ENCODE assay signal across 14 mouse cellular contexts in genomic region chr8:88393298-88393697, GRCm38 (mm10).
"Had no signal": no experiment of that assay in that cellular context is flagged by ENCODE, and none has a peak within 500 bp of the region (broad histone marks: within the 10 kb centered on the region; RNA-seq: fewer than 3 reads in every experiment).

No protein-coding gene starts in this region.

- H3K4me3 ChIP-seq: liver, embryonic 12.5 days; megakaryocyte, embryonic 14.5 days; midbrain, embryonic 13.5 days; midbrain, embryonic 15.5 days; neural tube, embryonic 12.5 days; stomach, embryonic 15.5 days had no signal

- H3K36me3 ChIP-seq: liver, embryonic 12.5 days; midbrain, embryonic 13.5 days; midbrain, embryonic 15.5 days; neural tube, embryonic 12.5 days; stomach, embryonic 15.5 days had no signal

- H3K27me3 ChIP-seq: midbrain, embryonic 13.5 days; midbrain, embryonic 15.5 days; neural tube, embryonic 12.5 days; stomach, embryonic 15.5 days had no signal

- H3K27ac ChIP-seq: liver, embryonic 12.5 days; liver, embryonic 14.5 days; midbrain, embryonic 13.5 days; midbrain, embryonic 15.5 days; neural tube, embryonic 12.5 days; stomach, embryonic 15.5 days; stomach, postnatal 0 days had no signal

- DNase-seq: lung, embryonic 14.5 days; right cerebral cortex, postnatal 14 days; thymus, adult 2 months; thymus, postnatal 25 days; thymus, postnatal 4 days had no signal

- H3K4me1 ChIP-seq: liver, embryonic 12.5 days; megakaryocyte, embryonic 14.5 days; midbrain, embryonic 13.5 days; midbrain, embryonic 15.5 days; neural tube, embryonic 12.5 days; stomach, embryonic 15.5 days had no signal

- H3K9ac ChIP-seq: liver, embryonic 12.5 days; liver, embryonic 14.5 days; lung, embryonic 14.5 days; midbrain, embryonic 13.5 days; midbrain, embryonic 15.5 days; neural tube, embryonic 12.5 days; stomach, embryonic 15.5 days had no signal

- ATAC-seq: liver, embryonic 12.5 days; midbrain, embryonic 13.5 days; midbrain, embryonic 15.5 days had no signal

- H3K9me3 ChIP-seq: liver, embryonic 12.5 days; midbrain, embryonic 13.5 days; midbrain, embryonic 15.5 days; neural tube, embryonic 12.5 days; stomach, embryonic 15.5 days had no signal

- H3K4me2 ChIP-seq: liver, embryonic 12.5 days; lung, embryonic 14.5 days; midbrain, embryonic 11.5 days; midbrain, embryonic 13.5 days; midbrain, embryonic 15.5 days; neural tube, embryonic 12.5 days; stomach, embryonic 15.5 days had no signal
